Mouse (Mus musculus): ENCODE data around the gene Dguok.

Dguok gene

DNA sequence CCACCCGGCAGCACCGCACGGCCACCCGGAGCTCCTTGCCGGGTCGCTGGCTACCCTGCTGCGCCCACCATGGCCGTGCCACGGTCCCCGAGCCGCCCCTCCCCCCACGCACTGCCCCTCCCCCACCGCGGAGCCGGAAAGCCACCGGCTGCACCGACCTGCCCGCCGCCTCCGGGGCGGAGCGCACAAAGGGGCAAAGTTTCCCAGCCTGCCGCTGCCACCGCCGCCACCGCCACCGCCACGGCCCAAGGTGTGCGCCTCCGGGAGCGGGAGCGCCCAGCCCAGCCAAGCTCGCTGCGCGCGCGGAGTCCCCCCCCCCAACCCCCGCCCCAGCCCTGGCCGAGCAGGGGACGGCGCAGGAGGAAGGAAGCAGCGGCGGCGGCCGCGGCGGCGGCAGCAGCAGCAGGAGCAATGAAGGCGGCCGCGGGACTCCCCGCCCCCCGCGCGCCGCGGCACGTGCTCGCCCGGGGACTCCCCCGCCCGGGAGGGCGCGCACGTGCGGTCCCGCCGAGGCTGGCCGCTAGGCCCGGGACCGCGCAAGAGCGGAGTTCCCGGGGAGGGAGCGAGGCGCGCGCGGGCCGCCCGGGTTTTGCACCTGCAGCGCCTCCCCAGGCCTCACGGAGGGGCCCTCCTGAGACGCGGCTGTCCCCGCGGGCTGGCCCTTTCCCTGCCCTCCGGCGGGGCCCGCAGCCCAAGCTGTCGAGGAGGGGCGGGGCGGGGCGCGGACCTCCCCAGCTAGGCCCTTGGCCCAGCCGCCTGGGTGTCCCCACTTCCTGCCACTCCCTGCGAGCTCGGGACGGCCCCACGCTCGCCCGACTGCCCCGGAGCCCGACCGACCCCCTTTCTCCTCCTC lies 50.4 kb downstream of the Dguok start:
- DNase-seq (ENCODE audit: low read depth, low spot score) = peak; percentile 89

DNA sequence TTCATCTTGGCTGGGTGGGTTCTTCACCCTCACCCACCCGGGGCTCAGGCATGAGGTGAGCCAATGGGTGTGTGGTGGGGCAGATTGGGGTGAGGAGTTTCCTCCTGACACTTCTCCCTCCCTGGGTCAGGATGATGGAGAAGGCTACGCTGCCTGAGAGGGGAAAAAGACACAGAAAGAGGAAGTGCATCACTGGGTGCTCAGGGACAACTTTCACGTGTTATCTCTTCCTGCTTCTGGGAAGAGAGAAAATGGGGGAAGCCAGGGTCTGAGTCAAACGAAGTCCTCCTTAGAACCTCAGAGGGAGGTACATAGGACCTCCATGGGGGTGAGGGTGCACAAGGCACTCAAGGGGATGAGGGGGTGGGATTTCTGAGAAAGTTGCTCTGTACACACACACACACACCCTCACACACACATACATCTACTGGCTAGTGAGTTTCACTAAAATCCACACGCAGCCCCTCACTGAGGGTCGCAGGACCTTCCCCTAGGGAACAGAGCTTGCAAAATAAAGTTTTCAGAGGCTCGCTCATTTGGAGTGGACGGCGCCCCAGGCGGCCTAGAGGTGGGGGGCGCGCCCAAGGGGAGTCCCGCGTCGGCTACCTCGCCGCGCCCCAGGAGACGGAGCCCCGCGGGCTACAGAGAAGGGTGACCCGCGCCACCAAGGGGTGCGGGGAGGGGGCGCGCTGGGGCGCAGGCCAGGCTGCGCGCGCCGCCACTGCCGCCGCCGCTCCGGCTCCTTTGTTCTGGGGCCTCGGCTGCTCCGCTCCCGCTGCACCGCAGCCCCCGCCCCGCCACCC lies 51.2 kb downstream of the Dguok start:
- DNase-seq (ENCODE audit: low read depth, low spot score) = peak; percentile 76

DNA sequence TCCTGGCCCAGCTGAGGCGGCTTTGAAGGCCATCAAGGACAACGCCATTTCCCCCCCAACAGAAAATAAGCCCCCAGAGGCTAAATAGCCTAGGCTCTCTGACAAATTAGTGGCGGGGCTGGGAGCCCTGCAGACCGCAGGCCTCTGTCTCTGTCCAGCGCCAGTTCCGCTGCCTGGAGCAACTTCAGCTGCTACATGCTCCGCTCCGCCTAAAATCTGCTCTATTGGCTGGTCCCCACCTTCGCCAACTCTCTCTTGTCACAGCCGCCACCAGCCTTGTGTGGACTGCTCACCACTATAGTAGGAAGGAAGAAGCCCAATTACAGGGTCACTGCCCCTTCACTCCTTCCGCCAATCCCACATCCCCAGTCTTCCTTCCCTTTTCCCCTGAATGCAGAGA lies 53.1 kb downstream of the Dguok start:
- DNase-seq (ENCODE audit: low read depth, low spot score) = no peak

DNA sequence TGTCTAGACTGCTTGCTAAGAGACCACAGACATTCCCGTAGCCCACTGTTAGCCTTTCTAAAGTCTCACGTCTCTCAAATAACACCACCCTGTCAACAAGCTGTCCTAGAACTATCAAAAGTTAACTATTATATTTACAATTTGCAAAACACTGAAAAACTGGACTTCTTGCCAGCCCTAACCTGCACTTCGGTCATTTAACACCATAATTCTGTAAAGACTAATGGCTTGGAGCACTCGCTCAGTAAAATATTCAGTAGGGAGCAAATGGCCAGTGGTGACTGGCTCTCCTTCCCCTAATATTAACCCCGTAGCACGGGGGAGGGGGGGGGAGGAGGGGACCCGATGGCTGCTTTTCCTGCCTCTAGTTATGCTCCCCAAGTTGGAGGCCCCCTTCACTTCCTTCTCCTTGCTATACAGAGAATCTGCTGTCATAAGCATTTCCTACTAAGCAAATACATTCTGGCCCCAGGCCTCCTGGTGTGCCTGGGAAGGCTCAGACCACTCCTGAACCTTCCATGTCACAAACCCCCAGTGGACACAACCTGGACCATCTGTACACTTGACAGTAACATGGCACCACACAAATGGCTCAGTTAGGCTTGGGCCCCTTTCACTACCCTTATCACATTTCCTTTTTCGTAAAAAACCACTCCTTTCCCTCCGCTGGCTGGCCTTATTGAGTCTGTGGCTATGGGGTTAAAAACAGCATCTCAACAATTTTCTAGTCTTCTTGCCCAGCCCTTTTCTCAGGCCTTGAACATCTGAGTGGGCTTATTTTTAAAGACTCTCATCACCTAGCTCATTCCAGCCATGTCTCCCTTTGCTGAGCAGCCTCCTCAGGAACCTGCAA lies 56.1 kb downstream of the Dguok start:
- no peak for DNase-seq (ENCODE audit: low read depth, low spot score)

DNA sequence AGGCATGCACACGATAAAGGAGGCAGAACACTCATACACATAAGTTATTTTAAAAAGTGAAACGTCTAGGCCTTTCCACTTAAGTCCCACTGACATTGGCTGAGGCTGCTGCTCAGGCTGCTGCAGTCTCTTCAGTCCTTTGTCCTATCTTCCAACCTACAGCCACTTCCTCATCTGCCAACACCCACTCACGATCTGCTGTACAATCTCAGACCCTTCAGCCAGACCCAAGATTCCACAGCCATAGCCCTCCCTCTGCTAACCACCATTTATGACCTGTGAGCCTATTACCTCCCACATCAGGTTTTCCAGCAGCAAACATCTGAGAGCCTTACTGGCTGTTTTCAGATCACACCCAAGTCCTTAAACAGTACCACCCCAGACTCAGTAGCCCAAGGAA lies 57.3 kb downstream of the Dguok start:
- DNase-seq (ENCODE audit: low read depth, low spot score) = no peak

DNA sequence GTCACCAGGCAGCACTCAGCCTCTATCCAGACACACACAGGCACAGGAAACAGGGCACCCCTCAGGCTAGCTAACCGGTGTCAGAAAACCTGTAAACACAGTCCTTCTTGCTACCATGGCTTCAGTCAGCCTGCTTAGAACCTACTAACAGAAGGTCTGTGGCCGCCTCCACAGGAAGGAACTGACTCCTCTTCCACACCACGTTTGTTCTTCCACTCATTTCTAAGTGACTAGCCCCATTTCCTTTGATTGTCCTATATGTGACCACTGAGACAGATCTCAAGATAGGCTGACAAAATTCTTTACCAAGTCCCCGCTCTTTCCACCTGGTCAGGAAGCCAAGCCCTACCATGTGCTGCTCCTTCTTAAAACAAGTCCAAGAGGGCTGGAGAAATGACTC lies 57.9 kb downstream of the Dguok start:
- peak; percentile 47 for DNase-seq (ENCODE audit: low read depth, low spot score)

DNA sequence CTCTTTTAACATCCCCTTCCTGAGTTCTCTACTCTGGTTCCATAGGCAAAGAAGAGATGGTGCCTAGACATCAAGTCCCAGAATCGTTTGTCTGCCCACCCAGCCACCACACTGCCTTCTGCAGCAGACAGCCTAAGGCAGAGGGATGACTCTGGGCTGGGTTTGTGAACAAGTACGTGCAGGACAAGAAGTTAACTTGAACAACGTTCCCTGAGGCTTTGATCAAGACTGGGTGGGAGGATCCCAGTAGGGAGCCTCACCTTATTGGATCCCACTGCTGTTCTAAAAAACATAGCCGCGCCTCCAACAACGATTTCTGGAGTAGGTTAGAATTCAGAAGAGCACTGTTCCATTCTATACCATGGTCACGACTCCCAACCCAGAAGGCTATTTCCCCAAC lies 59.7 kb downstream of the Dguok start:
- no peak for DNase-seq (ENCODE audit: low read depth, low spot score)

DNA sequence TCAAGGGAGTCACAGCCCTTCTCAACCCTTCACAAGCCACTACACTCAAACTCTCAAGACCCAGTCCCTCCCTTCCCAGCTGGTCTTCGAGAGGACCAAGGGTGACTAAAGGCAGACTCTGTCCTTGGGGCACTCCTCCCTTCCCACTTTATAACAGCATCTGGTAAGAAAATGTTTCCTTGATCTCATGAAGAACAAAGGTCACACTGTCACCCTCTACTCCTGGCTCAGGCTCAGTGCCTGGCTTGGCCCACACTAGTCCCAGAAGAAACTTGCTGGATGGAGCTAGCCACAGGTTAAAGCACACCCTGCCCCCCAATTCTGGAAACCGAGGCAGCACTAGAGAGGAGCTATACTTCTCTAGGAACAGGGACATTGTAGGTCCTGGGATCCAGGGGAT lies 61.0 kb downstream of the Dguok start:
- DNase-seq (ENCODE audit: low read depth, low spot score) = no peak

DNA sequence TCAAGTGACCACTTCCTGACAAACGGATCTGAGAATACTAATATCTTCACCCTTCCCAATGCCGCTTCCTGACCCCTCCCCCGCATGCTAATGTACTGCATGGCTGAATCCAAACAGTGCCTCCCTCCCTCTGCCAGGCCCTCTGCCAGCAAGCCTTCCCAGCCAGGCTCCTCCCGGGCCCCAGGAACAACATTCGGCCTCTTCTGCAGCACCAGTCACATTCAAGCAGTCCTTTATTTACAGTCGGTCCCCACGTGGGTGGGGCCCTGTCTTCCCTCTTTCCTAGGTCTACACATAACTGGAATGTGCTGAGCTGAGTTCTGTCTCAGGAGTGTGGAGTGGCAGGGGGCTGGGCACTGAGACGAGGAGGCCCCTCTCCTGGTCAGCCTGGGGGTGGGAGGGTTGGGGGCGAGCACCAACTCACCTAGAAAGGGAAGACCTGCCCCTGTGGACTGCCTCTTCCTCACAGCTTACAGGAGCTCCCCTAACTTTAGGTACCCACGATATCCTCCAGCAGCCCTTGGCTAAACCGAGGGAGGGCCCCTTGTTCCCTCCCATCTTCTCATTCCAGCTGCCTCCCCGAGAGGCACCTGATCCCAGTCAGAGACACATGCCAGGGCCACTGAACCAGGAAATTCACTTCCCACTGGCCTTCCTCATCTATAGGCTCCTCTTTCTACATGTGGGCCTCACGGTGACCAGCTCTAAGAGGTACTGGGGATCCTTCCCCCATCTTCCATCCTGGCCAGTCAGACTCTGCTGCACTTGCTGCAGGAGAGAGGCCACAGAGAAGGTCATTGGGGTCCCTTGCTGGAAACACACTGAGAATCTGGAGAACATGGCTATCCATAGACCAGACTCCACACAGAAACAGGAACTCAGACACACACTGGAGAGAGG lies 63.1 kb downstream of the Dguok start:
- no peak for DNase-seq (ENCODE audit: low read depth, low spot score)

DNA sequence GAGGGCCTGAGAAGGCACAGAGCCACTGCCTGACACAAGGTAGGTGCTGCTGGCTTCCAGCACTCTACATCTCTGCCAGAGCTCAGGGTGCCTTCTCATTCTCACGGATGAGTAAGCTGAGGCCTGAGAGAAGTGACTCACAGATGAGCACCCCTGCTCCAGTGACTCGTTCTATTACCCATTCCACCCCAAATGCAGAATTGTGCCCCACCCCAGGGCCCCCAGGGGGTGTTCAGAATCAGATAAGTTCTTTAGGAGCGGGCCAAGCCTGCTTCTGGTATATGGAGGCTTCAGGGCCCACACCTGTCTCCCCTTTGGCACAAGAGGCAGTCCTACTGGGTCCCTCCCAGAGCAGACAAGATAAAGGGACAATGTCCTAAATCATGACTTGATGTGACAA lies 64.1 kb downstream of the Dguok start:
- DNase-seq (ENCODE audit: low read depth, low spot score) = no peak

DNA sequence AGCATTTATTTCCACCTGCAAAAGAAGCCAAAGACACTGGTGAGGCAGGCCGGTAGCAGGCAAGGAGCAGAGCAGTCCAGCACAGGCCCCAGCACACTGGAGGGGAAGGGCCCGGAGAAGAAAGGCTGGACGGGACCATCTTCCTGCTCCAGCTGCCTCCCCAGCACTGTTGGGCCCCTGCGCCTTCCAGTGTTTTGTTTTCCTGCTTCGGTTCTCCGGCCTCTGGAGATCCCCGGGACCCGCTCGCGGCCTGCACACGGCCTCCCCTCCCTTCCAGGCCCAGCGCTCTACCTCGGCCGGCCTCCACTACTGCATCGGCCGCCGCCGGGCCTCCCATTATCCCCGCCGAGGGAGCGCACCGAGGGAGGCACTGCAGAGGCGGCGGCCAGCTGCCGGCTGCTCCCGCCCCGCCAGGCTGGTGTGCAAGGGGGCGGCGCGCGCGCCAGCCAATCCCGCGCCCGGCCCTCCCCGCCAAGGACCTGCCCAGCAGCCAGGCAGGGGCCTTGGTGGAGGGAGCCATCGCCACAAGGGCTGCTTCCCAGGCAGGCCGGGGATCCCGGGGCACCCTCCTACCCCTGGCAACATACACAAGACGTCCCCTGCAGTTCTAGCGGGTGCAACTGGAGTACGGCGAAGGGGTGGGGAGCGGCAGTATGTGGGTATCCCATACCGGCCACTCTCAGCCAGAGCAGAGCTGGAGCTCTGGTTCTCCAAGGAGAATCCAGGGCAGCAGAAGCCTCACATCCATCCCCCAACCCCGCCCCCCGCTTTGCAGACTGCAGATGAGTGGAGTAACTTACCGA lies 65.3 kb downstream of the Dguok start:
- peak; percentile 86 for DNase-seq (ENCODE audit: low read depth, low spot score)

DNA sequence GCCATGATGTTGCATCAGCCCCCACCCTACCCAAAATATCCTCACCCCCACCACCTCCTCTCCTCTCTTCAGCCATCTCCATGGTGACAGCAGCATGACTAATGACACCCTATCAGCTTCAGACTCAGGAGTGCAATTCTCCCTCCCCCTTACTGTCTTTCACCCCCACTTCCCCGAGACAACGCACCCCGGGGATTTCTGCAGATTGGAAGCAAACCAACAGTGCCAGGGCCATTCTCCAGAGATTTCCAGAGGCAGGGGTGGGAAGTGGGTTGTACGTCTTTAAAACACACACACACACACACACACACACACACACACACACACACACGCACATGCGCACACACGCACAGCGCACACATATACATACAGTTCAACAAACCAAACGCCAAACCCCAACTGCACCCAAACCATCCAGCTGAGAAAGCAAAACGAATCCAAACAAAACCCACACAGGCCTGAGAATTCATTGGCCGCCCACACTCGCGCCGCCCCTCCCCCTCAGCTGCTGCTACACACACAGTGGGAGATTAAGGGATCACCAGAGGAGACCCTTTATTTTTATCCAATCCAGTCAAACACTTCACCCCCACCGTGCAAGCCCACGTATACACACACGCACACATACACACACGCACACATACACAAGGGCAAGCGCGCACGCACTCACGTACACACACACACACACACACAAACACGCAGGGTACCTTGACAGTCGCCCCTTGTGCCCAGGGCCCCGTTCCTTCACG lies 66.1 kb downstream of the Dguok start:
- peak; percentile 70 for DNase-seq (ENCODE audit: low read depth, low spot score)

DNA sequence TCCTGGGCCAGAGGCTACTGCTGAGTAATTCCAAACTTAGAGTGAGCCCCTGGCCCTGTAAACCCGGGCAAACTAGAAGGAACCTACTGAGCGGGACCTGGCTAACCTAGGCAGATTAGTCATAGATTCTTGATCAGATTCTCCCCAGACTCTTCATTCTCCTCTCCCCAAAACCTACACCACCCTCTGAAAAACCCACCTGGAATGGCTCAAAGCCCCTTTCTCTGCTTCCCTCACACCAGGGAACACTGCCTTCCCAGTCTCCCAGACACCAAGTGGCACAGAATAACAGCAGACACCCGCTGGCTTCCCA lies 66.6 kb downstream of the Dguok start:
- DNase-seq (ENCODE audit: low read depth, low spot score) = no peak

DNA sequence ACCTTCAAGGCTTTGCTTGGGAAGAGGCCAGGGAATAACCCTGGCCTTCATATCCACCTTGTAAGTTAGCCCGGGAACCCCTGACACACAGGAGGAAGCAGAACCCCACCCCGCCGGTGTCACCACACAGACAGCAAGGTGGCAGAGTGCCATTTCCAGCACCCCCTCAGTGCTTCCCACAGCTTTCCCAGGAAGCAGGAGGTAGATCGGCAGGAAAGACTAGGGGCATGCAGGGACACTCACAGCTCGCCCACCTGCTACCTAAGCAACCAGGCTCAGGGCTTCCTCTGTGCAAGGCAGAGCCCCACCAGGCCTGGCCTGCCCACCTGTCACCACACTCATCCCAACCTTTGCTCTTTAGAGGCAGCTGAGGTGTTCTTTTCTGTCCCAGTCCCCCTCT lies 67.0 kb downstream of the Dguok start:
- DNase-seq (ENCODE audit: low read depth, low spot score) = no peak

DNA sequence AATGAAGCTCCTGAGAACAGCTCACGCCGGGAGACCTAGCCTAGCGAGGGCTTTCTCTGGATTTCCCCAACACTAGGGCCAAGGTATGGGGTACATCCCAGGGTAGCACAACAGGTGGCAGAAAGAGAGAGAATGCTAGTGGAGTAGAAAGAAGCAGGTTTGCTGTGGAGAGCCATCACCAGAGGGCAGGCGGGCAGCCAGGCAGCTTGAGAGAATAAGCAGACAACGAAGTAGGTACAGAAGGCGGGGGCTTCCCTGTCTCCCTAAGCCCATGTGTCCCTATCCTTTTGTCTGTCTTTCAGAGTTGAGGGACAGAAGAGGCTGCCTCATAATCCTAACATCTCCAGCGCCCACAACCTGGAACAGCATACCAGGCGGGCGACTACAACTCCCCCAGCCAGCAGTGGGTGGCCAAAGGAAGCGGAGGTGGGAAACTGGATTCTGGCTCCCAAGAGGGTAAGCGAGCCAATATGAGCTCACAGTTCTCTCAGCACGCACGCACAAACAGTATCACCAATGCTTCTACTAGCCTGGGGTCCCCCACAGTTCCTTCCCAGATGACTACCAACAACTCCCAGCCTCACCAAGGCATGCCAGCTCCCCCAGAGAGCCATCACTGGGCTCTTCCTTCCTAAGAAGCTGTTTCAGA lies 67.5 kb downstream of the Dguok start:
- DNase-seq (ENCODE audit: low read depth, low spot score) = no peak

DNA sequence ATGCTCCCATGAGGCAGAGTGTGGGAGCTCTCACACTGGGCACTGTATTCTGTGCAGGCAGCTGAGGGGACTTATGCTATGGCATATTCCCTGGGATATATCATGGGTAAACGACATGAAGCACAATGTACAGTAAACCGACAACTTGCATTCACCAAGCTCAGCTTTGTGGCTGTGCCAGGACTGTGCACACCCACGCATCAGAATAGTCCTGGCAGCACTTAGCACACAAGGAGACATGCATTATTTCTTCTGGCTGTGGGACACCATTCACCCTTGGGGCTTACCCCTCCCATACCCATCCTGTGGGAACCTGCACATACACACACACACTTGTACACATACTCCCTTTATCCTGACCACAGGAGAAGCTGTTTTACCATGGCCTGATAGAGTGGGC lies 68.2 kb downstream of the Dguok start:
- DNase-seq (ENCODE audit: low read depth, low spot score) = no peak

DNA sequence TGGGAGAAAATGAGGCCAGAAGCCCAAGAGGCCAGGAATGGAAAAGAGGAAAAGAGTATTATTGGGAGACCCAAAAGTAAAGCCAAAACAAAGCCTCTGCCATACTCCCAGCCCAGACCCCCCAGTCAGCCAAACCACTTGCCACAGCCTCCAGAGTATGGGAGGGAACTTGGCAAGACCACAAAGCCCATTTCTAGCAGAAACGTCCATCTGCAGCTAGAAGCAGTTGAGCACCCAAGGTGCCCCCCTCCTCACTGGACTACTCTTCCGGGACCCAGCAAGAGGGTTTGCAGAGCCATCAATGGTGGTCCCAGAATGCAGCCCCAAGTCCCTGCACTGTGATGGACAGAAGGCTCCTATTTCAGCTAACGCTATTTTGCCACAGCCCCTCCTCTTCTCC lies 69.0 kb downstream of the Dguok start:
- DNase-seq (ENCODE audit: low read depth, low spot score) = no peak

DNA sequence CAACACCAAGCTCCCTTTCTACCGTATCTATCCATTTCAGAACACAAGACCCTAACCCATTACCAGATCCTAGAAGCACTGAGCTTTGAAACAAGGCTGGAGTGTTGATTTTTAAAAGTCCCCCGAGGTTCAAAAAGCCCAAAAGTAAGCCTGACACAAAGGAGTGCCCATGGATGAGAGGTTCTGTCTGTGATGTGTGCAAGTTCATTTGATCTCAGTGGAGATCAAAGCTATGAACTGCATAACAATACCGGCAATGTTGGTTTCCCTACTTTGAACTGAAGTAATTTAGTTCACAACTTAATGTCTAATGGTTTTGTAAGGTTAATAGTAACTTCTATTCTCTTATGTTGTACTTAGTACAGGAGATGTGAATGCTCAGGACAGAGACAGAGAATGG lies 69.5 kb downstream of the Dguok start:
- peak; percentile 60 for DNase-seq (ENCODE audit: low read depth, low spot score)

DNA sequence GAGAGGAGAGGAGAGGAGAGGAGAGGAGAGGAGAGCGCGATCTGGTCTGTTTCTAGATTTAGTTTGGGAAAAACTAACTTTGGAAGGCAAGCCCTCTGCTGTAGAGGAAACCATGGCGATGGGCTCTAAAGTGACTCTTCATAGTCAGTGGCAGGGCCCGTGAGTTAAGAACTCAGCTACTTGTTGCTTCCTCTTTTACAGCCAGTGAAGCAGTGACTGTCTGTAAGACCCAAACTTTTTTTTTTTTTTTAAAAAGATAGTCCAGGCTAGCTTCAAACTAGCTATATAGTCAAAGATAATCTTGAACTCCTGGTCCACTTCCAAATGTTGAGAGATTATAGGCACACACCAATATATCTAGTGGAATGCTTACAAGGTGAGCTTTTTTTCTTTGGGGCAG lies 70.2 kb downstream of the Dguok start:
- no peak for DNase-seq (ENCODE audit: low read depth, low spot score)
